Mouse (Mus musculus) neural tube, embryonic 14.5 days (tissue): ENCODE data around the gene Ttc21a. TPM values are rescaled to one million over a fixed set of nuclear protein-coding genes. Genes with fewer than 3 reads are reported as not detected.

Experiments
- ATAC-seq: fragments of 200-750 bp; cut with Nextera tagmentation; 2 replicates; pipeline ENCODE4 v1.8.0; 2017; ENCODE audit warnings: low read depth, mild to moderate bottlenecking, moderate TSS enrichment, moderate library complexity
- H3K27ac ChIP-seq: fragments of 300-500 bp; sonication (generic); 2 replicates; pipeline ENCODE4 v1.5.1; 2014; ENCODE audit warnings: low read depth, mild to moderate bottlenecking, control low read depth, low read length, moderate library complexity, mixed read lengths
- H3K27me3 ChIP-seq: fragments of 300-500 bp; sonication (generic); 2 replicates; pipeline ENCODE4 v1.6.1; 2014; ENCODE audit warnings: low read length; ENCODE audit not compliant: control insufficient read depth, insufficient read depth
- H3K36me3 ChIP-seq: fragments of 300-500 bp; sonication (generic); 2 replicates; pipeline ENCODE4 v1.6.1; 2014; ENCODE audit warnings: low read length, mixed read lengths; ENCODE audit not compliant: control insufficient read depth, insufficient read depth
- H3K4me1 ChIP-seq: fragments of 300-500 bp; sonication (generic); 2 replicates; pipeline ENCODE4 v1.6.1; 2014; ENCODE audit warnings: low read length; ENCODE audit not compliant: control insufficient read depth, insufficient read depth
- H3K4me2 ChIP-seq: fragments of 300-500 bp; sonication (generic); 2 replicates; pipeline ENCODE4 v1.6.1; 2014; ENCODE audit warnings: mild to moderate bottlenecking, low read depth, low read length, control low read depth
- H3K4me3 ChIP-seq: fragments of 300-500 bp; sonication (generic); 2 replicates; pipeline ENCODE4 v1.5.1; 2014; ENCODE audit warnings: low read depth, low read length, control low read depth, mixed read lengths
- H3K9ac ChIP-seq: fragments of 300-500 bp; sonication (generic); replicated peaks from 2 replicates; pipeline ENCODE4 v1.6.1; 2014; ENCODE audit warnings: low read depth, mild to moderate bottlenecking, control low read depth, low read length, mixed read lengths
- H3K9me3 ChIP-seq: fragments of 300-500 bp; sonication (generic); 2 replicates; pipeline ENCODE4 v1.6.1; 2016; ENCODE audit warnings: low read length; ENCODE audit not compliant: control insufficient read depth
- WGBS: fragments of 180-500 bp; shearing (Covaris S2); extraction: QIAGEN DNeasy Blood & Tissue Kit; methylation state at CpG from one replicate; pipeline ENCODE4 v1.1.7; 2014; 5-methylcytosine and 5-hydroxymethylcytosine counted together
- polyA plus RNA-seq: library from polyadenylated mRNA; unstranded; fragments of >200 nt; fragmentation: Nextera tagmentation; extraction: Ambion mirVana; gene quantifications from 2 replicates; pipeline ENCODE4 v1.2.1, GENCODE M21; 2014

The Ttc21a gene
- polyA plus RNA-seq, 1 experiment from 2014 or later, result 0.74 TPM

GRCm38 (mm10) chr9:119970221-119970620, 32.8 kb downstream of the Ttc21a start:
- H3K36me3 ChIP-seq, result no peaks in the 10 kb centered on the region
- no peak overlapping the region for H3K9ac ChIP-seq
- H3K9me3 ChIP-seq, result no peaks in the 10 kb centered on the region
- WGBS, result 36% methylated on average over 6 of the region's 6 CpGs
- H3K27me3 ChIP-seq, result no peaks in the 10 kb centered on the region
- H3K4me3 ChIP-seq, result no peak overlapping the region
- peak; percentile 19; the same call in 1 of the 2 replicates for ATAC-seq
- no peak overlapping the region for H3K27ac ChIP-seq
- H3K4me2 ChIP-seq, result no peak overlapping the region
- peaks cover 9% of the 10 kb centered on the region for H3K4me1 ChIP-seq

GRCm38 (mm10) chr9:119970763-119971656, 33.6 kb downstream of the Ttc21a start:
- Histone ChIP-seq H3K36me3 (no peaks in the 10 kb centered on the region), H3K9ac (no peak overlapping the region), H3K9me3 (no peaks in the 10 kb centered on the region), H3K4me3 (no peak overlapping the region), H3K4me1 (peaks cover 9% of the 10 kb centered on the region), H3K27ac (no peak overlapping the region; the same call in 1 of the 2 replicates), H3K4me2 (no peak overlapping the region), H3K27me3 (no peaks in the 10 kb centered on the region)
- ATAC-seq, result peak; percentile 60; the same call in 1 of the 2 replicates
- 69% methylated on average over 7 of the region's 7 CpGs for WGBS

- H3K27me3 ChIP-seq, result no peaks in the 10 kb centered on the region
- no peak overlapping the region for H3K4me2 ChIP-seq
- no peak overlapping the region for H3K4me3 ChIP-seq
- H3K4me1 ChIP-seq, result peaks cover 9% of the 10 kb centered on the region
- WGBS, result 96% methylated on average over 10 of the region's 10 CpGs
- H3K9ac ChIP-seq, result no peak overlapping the region
- ATAC-seq, result no peak
- no peaks in the 10 kb centered on the region for H3K36me3 ChIP-seq
- no peak overlapping the region for H3K27ac ChIP-seq
- no peaks in the 10 kb centered on the region for H3K9me3 ChIP-seq
Observed at GRCm38 (mm10) chr9:119972166-119972565, 34.8 kb downstream of the Ttc21a start.

GRCm38 (mm10) chr9:119972582-119972981, 35.2 kb downstream of the Ttc21a start:
- Histone ChIP-seq H3K27ac (no peak overlapping the region), H3K4me3 (no peak overlapping the region), H3K9ac (no peak overlapping the region), H3K4me1 (peaks cover 9% of the 10 kb centered on the region), H3K4me2 (no peak overlapping the region), H3K27me3 (no peaks in the 10 kb centered on the region), H3K36me3 (no peaks in the 10 kb centered on the region), H3K9me3 (no peaks in the 10 kb centered on the region)
- WGBS, result 89% methylated on average over 12 of the region's 12 CpGs
- ATAC-seq, result no peak

- 88% methylated on average over 23 of the region's 23 CpGs for WGBS
- H3K9ac ChIP-seq, result no peak overlapping the region
- no peaks in the 10 kb centered on the region for H3K36me3 ChIP-seq
- H3K27ac ChIP-seq, result no peak overlapping the region
- ATAC-seq, result no peak
- peaks cover 9% of the 10 kb centered on the region for H3K4me1 ChIP-seq
- H3K4me3 ChIP-seq, result no peak overlapping the region
- no peak overlapping the region for H3K4me2 ChIP-seq
- no peaks in the 10 kb centered on the region for H3K27me3 ChIP-seq
- no peaks in the 10 kb centered on the region for H3K9me3 ChIP-seq
Observed at GRCm38 (mm10) chr9:119973281-119973680, 35.9 kb downstream of the Ttc21a start.

- no peak overlapping the region for H3K4me3 ChIP-seq
- no peak for ATAC-seq
- H3K4me2 ChIP-seq, result no peak overlapping the region
- no peaks in the 10 kb centered on the region for H3K27me3 ChIP-seq
- H3K9me3 ChIP-seq, result no peaks in the 10 kb centered on the region
- 95% methylated on average over 27 of the region's 27 CpGs for WGBS
- H3K9ac ChIP-seq, result no peak overlapping the region
- H3K4me1 ChIP-seq, result peaks cover 9% of the 10 kb centered on the region
- no peak overlapping the region for H3K27ac ChIP-seq
- no peaks in the 10 kb centered on the region for H3K36me3 ChIP-seq
Observed at GRCm38 (mm10) chr9:119973869-119974520, 36.6 kb downstream of the Ttc21a start.

- no peak overlapping the region for H3K4me2 ChIP-seq
- no peaks in the 10 kb centered on the region for H3K36me3 ChIP-seq
- no peak overlapping the region for H3K4me3 ChIP-seq
- H3K27me3 ChIP-seq, result no peaks in the 10 kb centered on the region
- no peaks in the 10 kb centered on the region for H3K9me3 ChIP-seq
- H3K4me1 ChIP-seq, result peaks cover 9% of the 10 kb centered on the region
- no peak for ATAC-seq
- 87% methylated on average over 5 of the region's 5 CpGs for WGBS
- no peak overlapping the region for H3K27ac ChIP-seq
- no peak overlapping the region for H3K9ac ChIP-seq
Observed at GRCm38 (mm10) chr9:119974609-119975008, 37.2 kb downstream of the Ttc21a start.

GRCm38 (mm10) chr9:119975286-119975685, 37.9 kb downstream of the Ttc21a start:
- ATAC-seq, result no peak
- no peak overlapping the region for H3K4me2 ChIP-seq
- H3K27me3 ChIP-seq, result no peaks in the 10 kb centered on the region
- peaks cover 8% of the 10 kb centered on the region for H3K4me1 ChIP-seq
- WGBS, result 95% methylated on average over 4 of the region's 4 CpGs
- H3K36me3 ChIP-seq, result no peaks in the 10 kb centered on the region
- no peak overlapping the region for H3K27ac ChIP-seq
- no peak overlapping the region for H3K9ac ChIP-seq
- no peak overlapping the region for H3K4me3 ChIP-seq
- H3K9me3 ChIP-seq, result no peaks in the 10 kb centered on the region
